In the genomic region with DNA sequence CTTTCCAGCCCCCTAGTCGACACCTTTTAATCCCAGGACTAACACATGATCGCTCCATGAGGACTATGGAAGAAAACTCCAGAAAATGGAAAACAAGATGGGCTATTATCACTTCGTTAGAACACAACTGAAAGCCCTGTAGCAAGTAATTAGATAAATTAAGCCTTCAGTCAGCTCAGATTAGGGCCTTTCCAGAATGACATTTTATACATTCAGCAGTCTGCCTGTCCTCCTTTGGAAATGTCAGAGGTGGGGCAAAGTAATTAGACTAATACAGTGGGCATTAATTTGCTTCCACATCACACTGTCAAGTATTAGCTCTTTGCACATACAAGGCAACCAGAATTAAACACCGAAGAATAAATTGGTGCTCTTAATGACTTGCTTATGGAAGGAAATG, we compare ENCODE assay signal across 11 mouse cellular contexts.
"Had no signal": no experiment of that assay in that cellular context is flagged by ENCODE, and none has a peak within 500 bp of the region (broad histone marks: within the 10 kb centered on the region; RNA-seq: fewer than 3 reads in every experiment).

No protein-coding gene starts in this region.

- H3K27me3 ChIP-seq: limb, embryonic 13.5 days; midbrain, embryonic 12.5 days; neural tube, embryonic 15.5 days had no signal

- H3K4me2 ChIP-seq: limb, embryonic 13.5 days; midbrain, embryonic 12.5 days; neural tube, embryonic 15.5 days had no signal

- H3K9ac ChIP-seq: limb, embryonic 13.5 days; liver, embryonic 14.5 days; midbrain, embryonic 12.5 days; neural tube, embryonic 15.5 days had no signal

- H3K4me1 ChIP-seq: midbrain, embryonic 12.5 days; neural tube, embryonic 15.5 days had no signal

- H3K36me3 ChIP-seq: limb, embryonic 13.5 days; midbrain, embryonic 12.5 days; neural tube, embryonic 15.5 days had no signal

- DNase-seq: kidney, adult 9 months; kidney, postnatal 36 days; lung, adult 18-20 months; thymus, postnatal 36 days had no signal

- H3K27ac ChIP-seq: kidney, postnatal 0 days; layer of hippocampus, adult 2 months; limb, embryonic 13.5 days; liver, embryonic 14.5 days; midbrain, embryonic 12.5 days; neural tube, embryonic 15.5 days had no signal

- H3K4me3 ChIP-seq: layer of hippocampus, adult 2 months; limb, embryonic 13.5 days; midbrain, embryonic 12.5 days; myocyte; neural tube, embryonic 15.5 days had no signal

- H3K9me3 ChIP-seq: limb, embryonic 13.5 days; midbrain, embryonic 12.5 days; neural tube, embryonic 15.5 days had no signal
